Mouse (Mus musculus): Measurements from ENCODE around the gene Ninj1. TPM values are rescaled to one million over a fixed set of nuclear protein-coding genes. Genes with fewer than 3 reads are reported as not detected.

Gene Ninj1
- polyA plus RNA-seq, 1 experiment from 2014 or later: 48.7 TPM

GRCm38 (mm10) chr13:49215128-49215503 lies 27.8 kb downstream of the Ninj1 start:
- no peak for ATAC-seq (ENCODE audit: insufficient read depth)
- Histone ChIP-seq H3K27me3 (peaks cover 17% of the 10 kb centered on the region; the same call in 1 of the 2 replicates), H3K4me3 (replicated peaks) (peak overlapping the region; percentile 65), H3K4me2 (peak overlapping the region; percentile 89), H3K4me1 (replicated peaks) (peaks cover 31% of the 10 kb centered on the region), H3K9me3 (replicated peaks) (no peaks in the 10 kb centered on the region), H3K27ac (replicated peaks) (no peak overlapping the region), H3K36me3 (replicated peaks) (no peaks in the 10 kb centered on the region), H3K9ac (no peak overlapping the region)
- 11% methylated on average over 5 of the region's 5 CpGs for WGBS (ENCODE audit: insufficient replicate concordance)

GRCm38 (mm10) chr13:49215504-49216219 lies 28.4 kb downstream of the Ninj1 start, which contains the start of gene Card19:
Gene Card19, minus strand, starts transcription at chr13:49216037.
- no peaks in the 10 kb centered on the region for H3K36me3 ChIP-seq (replicated peaks)
- H3K27me3 ChIP-seq: peaks cover 17% of the 10 kb centered on the region; the same call in 1 of the 2 replicates
- WGBS (ENCODE audit: insufficient replicate concordance): under 1% methylated on average over 78 of the region's 78 CpGs
- H3K4me2 ChIP-seq: peak within 1 kb of the TSS; percentile 89
- peak within 1 kb of the TSS; percentile 65 for H3K4me3 ChIP-seq (replicated peaks)
- peak within 1 kb of the TSS; percentile 65 for H3K9ac ChIP-seq
- peak within 1 kb of the TSS; percentile 77 for H3K27ac ChIP-seq (replicated peaks)
- H3K4me1 ChIP-seq (replicated peaks): peaks cover 31% of the 10 kb centered on the region
- H3K9me3 ChIP-seq (replicated peaks): no peaks in the 10 kb centered on the region
- peak; percentile 85 for ATAC-seq (ENCODE audit: insufficient read depth)

DNA sequence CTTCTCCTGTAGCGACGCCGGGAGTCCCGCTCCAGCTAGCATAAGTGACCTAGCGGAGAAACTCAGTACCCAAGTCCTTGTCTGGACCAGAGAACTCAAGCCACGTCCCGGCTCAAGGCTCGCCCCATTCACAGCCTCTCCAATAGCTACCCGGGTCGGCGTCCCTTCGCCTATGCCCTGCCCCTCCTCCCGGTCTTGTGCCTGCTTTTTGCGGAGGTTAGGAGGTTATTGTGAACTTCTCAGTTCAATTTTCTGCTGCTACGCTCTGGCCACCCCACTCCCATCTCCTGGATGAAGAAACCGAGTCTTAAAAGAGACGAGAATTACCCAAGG lies 28.9 kb downstream of the Ninj1 start:
- H3K9ac ChIP-seq: peak overlapping the region; percentile 63
- peak; percentile 61 for ATAC-seq (ENCODE audit: insufficient read depth)
- no peaks in the 10 kb centered on the region for H3K36me3 ChIP-seq (replicated peaks)
- peaks cover 31% of the 10 kb centered on the region for H3K4me1 ChIP-seq (replicated peaks)
- WGBS (ENCODE audit: insufficient replicate concordance): 3% methylated on average over 17 of the region's 17 CpGs
- H3K4me3 ChIP-seq (replicated peaks): peak overlapping the region; percentile 65
- H3K27ac ChIP-seq (replicated peaks): peak overlapping the region; percentile 77
- H3K27me3 ChIP-seq: peaks cover 17% of the 10 kb centered on the region; the same call in 1 of the 2 replicates
- H3K4me2 ChIP-seq: peak overlapping the region; percentile 89
- H3K9me3 ChIP-seq (replicated peaks): no peaks in the 10 kb centered on the region

GRCm38 (mm10) chr13:49216808-49217561 lies 29.7 kb downstream of the Ninj1 start:
- no peaks in the 10 kb centered on the region for H3K9me3 ChIP-seq (replicated peaks)
- no peak overlapping the region for H3K4me3 ChIP-seq (replicated peaks)
- WGBS (ENCODE audit: insufficient replicate concordance): 61% methylated on average over 9 of the region's 9 CpGs
- no peak overlapping the region for H3K9ac ChIP-seq
- H3K4me1 ChIP-seq (replicated peaks): peaks cover 31% of the 10 kb centered on the region
- no peak overlapping the region for H3K27ac ChIP-seq (replicated peaks)
- ATAC-seq (ENCODE audit: insufficient read depth): no peak
- H3K4me2 ChIP-seq: peak overlapping the region; percentile 89
- no peaks in the 10 kb centered on the region for H3K36me3 ChIP-seq (replicated peaks)
- H3K27me3 ChIP-seq: peaks cover 17% of the 10 kb centered on the region; the same call in 1 of the 2 replicates

DNA sequence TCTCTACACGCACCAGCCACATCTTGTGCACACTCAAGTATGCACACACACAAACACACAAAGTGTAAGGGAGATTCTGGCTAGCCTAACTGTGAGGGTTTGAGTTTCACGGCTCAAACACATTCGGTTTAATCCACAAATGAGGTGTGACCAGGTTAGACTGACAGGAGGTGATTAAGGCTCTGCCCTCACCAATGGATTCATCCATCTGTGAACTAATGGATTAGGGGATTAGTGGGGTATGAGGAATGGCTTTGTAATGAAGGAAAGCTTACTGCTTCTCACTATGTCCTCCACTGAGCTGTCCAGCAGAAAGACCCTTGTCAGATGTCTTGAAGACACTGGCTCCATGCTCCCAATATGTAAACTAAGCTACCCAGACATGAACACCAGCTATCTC lies 31.4 kb downstream of the Ninj1 start:
- H3K4me3 ChIP-seq (replicated peaks): no peak overlapping the region
- H3K36me3 ChIP-seq (replicated peaks): no peaks in the 10 kb centered on the region
- no peak overlapping the region for H3K9ac ChIP-seq
- peaks cover 19% of the 10 kb centered on the region; the same call in 1 of the 2 replicates for H3K27me3 ChIP-seq
- 63% methylated on average over 3 of the region's 3 CpGs for WGBS (ENCODE audit: insufficient replicate concordance)
- peaks cover 27% of the 10 kb centered on the region for H3K4me1 ChIP-seq (replicated peaks)
- H3K27ac ChIP-seq (replicated peaks): no peak overlapping the region
- no peak overlapping the region for H3K4me2 ChIP-seq
- ATAC-seq (ENCODE audit: insufficient read depth): no peak
- no peaks in the 10 kb centered on the region for H3K9me3 ChIP-seq (replicated peaks)

DNA sequence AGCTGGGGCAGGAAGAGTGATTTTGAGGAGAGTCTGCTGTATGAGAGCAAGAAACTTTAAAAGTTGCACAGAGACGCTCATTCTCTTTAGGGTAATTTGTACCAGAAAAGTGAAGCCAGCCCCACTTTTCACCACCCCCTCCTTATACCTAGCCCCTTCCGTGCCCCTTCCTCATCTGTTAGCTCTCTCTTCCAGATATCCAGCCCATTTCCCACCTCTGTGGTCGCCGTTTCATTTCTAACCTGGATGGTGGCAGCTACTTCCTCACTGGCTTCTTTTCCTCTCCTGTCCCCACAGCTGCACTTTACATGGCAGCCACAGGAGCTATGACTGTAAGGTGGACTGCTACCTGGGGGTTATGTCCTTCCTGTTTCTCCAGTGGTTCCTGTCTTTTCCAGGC lies 32.1 kb downstream of the Ninj1 start:
- Histone ChIP-seq H3K27me3 (peaks cover 25% of the 10 kb centered on the region; the same call in 1 of the 2 replicates), H3K36me3 (replicated peaks) (no peaks in the 10 kb centered on the region), H3K4me1 (replicated peaks) (peaks cover 22% of the 10 kb centered on the region), H3K9me3 (replicated peaks) (no peaks in the 10 kb centered on the region), H3K27ac (replicated peaks) (no peak overlapping the region), H3K4me2 (no peak overlapping the region), H3K9ac (no peak overlapping the region), H3K4me3 (replicated peaks) (no peak overlapping the region)
- no peak for ATAC-seq (ENCODE audit: insufficient read depth)
- 53% methylated on average over 4 of the region's 4 CpGs for WGBS (ENCODE audit: insufficient replicate concordance)

DNA sequence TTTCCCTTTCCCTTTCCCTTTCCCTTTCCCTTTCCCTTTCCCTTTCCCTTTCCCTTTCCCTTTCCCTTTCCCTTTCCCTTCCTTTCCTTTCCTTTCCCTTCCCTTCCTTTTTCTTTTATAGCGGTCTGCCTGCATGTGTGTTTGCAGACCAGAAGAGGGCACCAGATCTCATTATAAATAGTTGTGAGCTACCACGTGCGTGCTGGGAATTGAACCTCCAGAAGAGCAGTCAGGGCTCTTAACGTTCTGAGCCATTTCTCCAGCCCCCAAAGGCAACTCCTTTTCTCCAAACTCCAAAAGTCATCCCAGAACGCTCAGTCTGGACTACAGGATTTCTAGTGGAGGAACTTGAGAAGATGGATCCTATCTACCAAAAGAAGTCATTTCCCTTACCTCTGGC lies 33.6 kb downstream of the Ninj1 start:
- H3K9me3 ChIP-seq (replicated peaks): no peaks in the 10 kb centered on the region
- peaks cover 16% of the 10 kb centered on the region; the same call in 1 of the 2 replicates for H3K27me3 ChIP-seq
- no peak for ATAC-seq (ENCODE audit: insufficient read depth)
- WGBS (ENCODE audit: insufficient replicate concordance): 32% methylated on average over 5 of the region's 5 CpGs
- H3K36me3 ChIP-seq (replicated peaks): no peaks in the 10 kb centered on the region
- H3K9ac ChIP-seq: no peak overlapping the region
- no peak overlapping the region for H3K4me3 ChIP-seq (replicated peaks)
- peaks cover 11% of the 10 kb centered on the region for H3K4me1 ChIP-seq (replicated peaks)
- no peak overlapping the region for H3K4me2 ChIP-seq
- H3K27ac ChIP-seq (replicated peaks): no peak overlapping the region

DNA sequence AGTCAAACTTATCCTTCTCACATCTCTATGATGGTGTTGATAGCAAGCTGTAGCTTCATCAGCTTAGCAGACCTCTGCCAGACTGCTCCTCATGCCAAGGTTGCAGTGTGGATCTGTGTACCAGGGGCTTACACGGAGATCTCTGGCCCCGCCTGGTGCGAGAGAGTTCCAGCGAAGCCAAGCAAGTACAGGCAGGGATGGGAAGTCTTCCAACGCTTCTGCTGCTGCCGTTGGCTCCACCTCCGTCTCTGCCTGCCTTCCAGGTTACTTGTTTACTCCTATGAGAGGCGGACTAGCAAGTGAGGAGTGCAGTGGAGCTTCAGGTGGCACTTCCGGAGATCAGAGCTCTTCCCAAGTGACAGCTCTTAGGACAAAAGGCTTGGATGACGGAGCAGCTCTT lies 37.0 kb downstream of the Ninj1 start:
- Histone ChIP-seq H3K36me3 (replicated peaks) (no peaks in the 10 kb centered on the region), H3K27me3 (peaks cover 11% of the 10 kb centered on the region; the same call in 1 of the 2 replicates), H3K9ac (no peak overlapping the region), H3K9me3 (replicated peaks) (no peaks in the 10 kb centered on the region), H3K27ac (replicated peaks) (no peak overlapping the region), H3K4me1 (replicated peaks) (no peaks in the 10 kb centered on the region), H3K4me3 (replicated peaks) (no peak overlapping the region), H3K4me2 (no peak overlapping the region)
- no peak for ATAC-seq (ENCODE audit: insufficient read depth)
- 36% methylated on average over 10 of the region's 10 CpGs for WGBS (ENCODE audit: insufficient replicate concordance)

DNA sequence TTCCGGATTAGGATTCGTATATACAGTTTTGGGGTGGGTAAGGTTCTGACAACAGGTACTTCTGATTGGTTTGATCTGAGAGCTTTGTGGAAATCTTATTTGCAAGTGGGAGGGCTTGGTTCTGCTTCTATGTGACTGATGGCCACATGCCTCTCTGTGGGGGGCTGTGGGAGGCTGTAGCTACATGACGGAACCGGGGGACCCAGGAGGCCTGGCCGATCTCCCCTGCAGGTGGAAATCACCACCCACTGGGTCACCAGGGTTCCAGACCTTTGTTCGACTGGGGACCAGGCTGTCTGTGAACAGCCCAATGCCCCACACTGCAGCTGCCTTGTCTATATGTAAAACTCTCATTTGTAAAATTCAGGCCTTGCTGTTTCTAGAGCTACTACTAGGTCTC lies 37.4 kb downstream of the Ninj1 start:
- no peak for ATAC-seq (ENCODE audit: insufficient read depth)
- H3K4me2 ChIP-seq: no peak overlapping the region
- 51% methylated on average over 6 of the region's 6 CpGs for WGBS (ENCODE audit: insufficient replicate concordance)
- H3K27me3 ChIP-seq: peaks cover 11% of the 10 kb centered on the region; the same call in 1 of the 2 replicates
- H3K4me3 ChIP-seq (replicated peaks): no peak overlapping the region
- no peak overlapping the region for H3K9ac ChIP-seq
- H3K27ac ChIP-seq (replicated peaks): no peak overlapping the region
- no peaks in the 10 kb centered on the region for H3K4me1 ChIP-seq (replicated peaks)
- no peaks in the 10 kb centered on the region for H3K9me3 ChIP-seq (replicated peaks)
- no peaks in the 10 kb centered on the region for H3K36me3 ChIP-seq (replicated peaks)

GRCm38 (mm10) chr13:49225159-49225558 lies 37.9 kb downstream of the Ninj1 start:
- 50% methylated on average over 3 of the region's 3 CpGs for WGBS (ENCODE audit: insufficient replicate concordance)
- Histone ChIP-seq H3K9ac (no peak overlapping the region), H3K27ac (replicated peaks) (no peak overlapping the region), H3K4me2 (no peak overlapping the region), H3K9me3 (replicated peaks) (no peaks in the 10 kb centered on the region), H3K27me3 (peaks cover 11% of the 10 kb centered on the region; the same call in 1 of the 2 replicates), H3K4me3 (replicated peaks) (no peak overlapping the region), H3K36me3 (replicated peaks) (no peaks in the 10 kb centered on the region), H3K4me1 (replicated peaks) (no peaks in the 10 kb centered on the region)
- no peak for ATAC-seq (ENCODE audit: insufficient read depth)

DNA sequence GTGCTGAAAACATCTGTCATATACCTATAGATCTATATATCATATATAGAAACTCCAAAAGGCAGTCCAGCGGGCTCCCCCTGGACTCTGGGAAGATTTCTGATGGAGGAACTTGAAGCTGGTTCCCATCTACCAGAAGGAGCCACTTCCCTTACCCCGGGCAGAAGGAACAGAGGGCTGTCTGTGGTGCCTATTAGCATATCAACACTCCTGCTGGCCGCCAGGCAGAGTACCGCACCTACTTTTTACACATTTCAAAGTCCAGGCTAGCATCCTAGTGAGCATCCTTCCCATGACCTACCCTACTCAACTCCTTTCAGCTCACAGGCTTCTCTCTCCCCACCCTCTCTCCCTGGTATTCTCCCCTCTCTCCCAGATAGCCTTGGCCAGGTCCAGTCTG lies 38.3 kb downstream of the Ninj1 start:
- Histone ChIP-seq H3K9ac (no peak overlapping the region), H3K4me3 (replicated peaks) (no peak overlapping the region), H3K4me2 (no peak overlapping the region), H3K36me3 (replicated peaks) (no peaks in the 10 kb centered on the region), H3K27ac (replicated peaks) (no peak overlapping the region), H3K27me3 (peaks cover 11% of the 10 kb centered on the region; the same call in 1 of the 2 replicates), H3K4me1 (replicated peaks) (no peaks in the 10 kb centered on the region), H3K9me3 (replicated peaks) (no peaks in the 10 kb centered on the region)
- no peak for ATAC-seq (ENCODE audit: insufficient read depth)
- 47% methylated on average over 4 of the region's 4 CpGs for WGBS (ENCODE audit: insufficient replicate concordance)
